8 mouse cellular contexts compared by ENCODE assay signal in genomic region chr10:85044191-85044711, GRCm38 (mm10). TPM values are rescaled to one million over a fixed set of nuclear protein-coding genes. Genes with fewer than 3 reads are reported as not detected.
DNase-seq lines count a peak whose midpoint lies in the region; ATAC-seq and TF ChIP-seq lines count a peak whose summit lies in the region.

No protein-coding gene starts in this region.

- peak overlapping the region; percentile 58 for H3K4me2 ChIP-seq in embryonic facial prominence, embryonic 14.5 days (ENCODE audit: low read depth, low read length)
- H3K4me2 ChIP-seq in lung, embryonic 14.5 days = peak overlapping the region; percentile 59
- H3K4me2 ChIP-seq in stomach, embryonic 15.5 days = peak overlapping the region; percentile 49

- peak overlapping the region; percentile 30 for H3K4me3 ChIP-seq in embryonic facial prominence, embryonic 14.5 days (ENCODE audit: low read depth, low read length)
- H3K4me3 ChIP-seq in lung, embryonic 14.5 days (ENCODE audit: low read depth, low read length) = no peak overlapping the region
- peak overlapping the region; percentile 21 for H3K4me3 ChIP-seq in stomach, embryonic 15.5 days (replicated peaks)

- DNase-seq in Muller cell, postnatal 12 days (ENCODE audit: inconsistent ontology term) = peak; percentile 27
- DNase-seq in embryonic facial prominence, embryonic 14.5 days (ENCODE audit: low spot score) = peak; percentile 21
- peak; percentile 9 for DNase-seq in heart, postnatal 4 days
- DNase-seq in lung, embryonic 14.5 days = peak; percentile 47
- DNase-seq in thymus, postnatal 4 days = no peak
- no peak for DNase-seq in testis, postnatal 14 days (ENCODE audit: low spot score)

- H3K9me3 ChIP-seq in embryonic facial prominence, embryonic 14.5 days (ENCODE audit: control insufficient read depth, low read length) = no peaks in the 10 kb centered on the region
- no peaks in the 10 kb centered on the region for H3K9me3 ChIP-seq in lung, embryonic 14.5 days (ENCODE audit: low read depth, low read length)
- H3K9me3 ChIP-seq in stomach, embryonic 15.5 days = no peaks in the 10 kb centered on the region

- no peak for TF ChIP-seq CTCF in lung, embryonic 14.5 days (IDR thresholded peaks at IDR 0.05; ENCODE audit: low read depth)

- peaks cover 2% of the 10 kb centered on the region; the same call in 1 of the 2 replicates for H3K27me3 ChIP-seq in embryonic facial prominence, embryonic 14.5 days (replicated peaks; ENCODE audit: control insufficient read depth, insufficient read depth, low read length)
- no peaks in the 10 kb centered on the region for H3K27me3 ChIP-seq in lung, embryonic 14.5 days (ENCODE audit: insufficient read depth, low read length)
- no peaks in the 10 kb centered on the region for H3K27me3 ChIP-seq in stomach, embryonic 15.5 days (replicated peaks)

- ATAC-seq in embryonic facial prominence, embryonic 14.5 days (ENCODE audit: low read depth) = no peak
- ATAC-seq in lung, embryonic 14.5 days (ENCODE audit: insufficient read depth) = 0 out of 2 replicates have a peak, but pooled peaks have one; percentile 36
- no peak for ATAC-seq in stomach, embryonic 15.5 days (ENCODE audit: insufficient read depth, low FRiP score, low read depth)
- ATAC-seq in inflammation-experienced regulatory T-cells, adult 6 months = no peak

- 18% methylated on average over 17 of the region's 17 CpGs for WGBS in embryonic facial prominence, embryonic 14.5 days
- 28% methylated on average over 17 of the region's 17 CpGs for WGBS in lung, embryonic 14.5 days
- WGBS in stomach, embryonic 15.5 days = 34% methylated on average over 17 of the region's 17 CpGs

- peaks cover 9% of the 10 kb centered on the region; the same call in 1 of the 2 replicates for H3K4me1 ChIP-seq in embryonic facial prominence, embryonic 14.5 days (ENCODE audit: control insufficient read depth, insufficient read depth, low read length)
- H3K4me1 ChIP-seq in lung, embryonic 14.5 days (ENCODE audit: insufficient read depth) = no peaks in the 10 kb centered on the region; the same call in 1 of the 2 replicates
- H3K4me1 ChIP-seq in stomach, embryonic 15.5 days = 0 out of 2 replicates have a peak, but pooled peaks cover 5% of the 10 kb centered on the region

- no peak overlapping the region for H3K27ac ChIP-seq in embryonic facial prominence, embryonic 14.5 days (replicated peaks; ENCODE audit: low read depth, low read length)
- H3K27ac ChIP-seq in lung, embryonic 14.5 days (ENCODE audit: low read depth) = no peak overlapping the region
- H3K27ac ChIP-seq in stomach, embryonic 15.5 days = no peak overlapping the region

- H3K36me3 ChIP-seq in embryonic facial prominence, embryonic 14.5 days (ENCODE audit: control insufficient read depth, insufficient read depth, low read length) = no peaks in the 10 kb centered on the region
- no peaks in the 10 kb centered on the region for H3K36me3 ChIP-seq in lung, embryonic 14.5 days (ENCODE audit: insufficient read depth)
- no peaks in the 10 kb centered on the region for H3K36me3 ChIP-seq in stomach, embryonic 15.5 days

- H3K9ac ChIP-seq in embryonic facial prominence, embryonic 14.5 days (ENCODE audit: low read depth, low read length) = peak overlapping the region; percentile 57
- peak overlapping the region; percentile 44 for H3K9ac ChIP-seq in lung, embryonic 14.5 days
- H3K9ac ChIP-seq in stomach, embryonic 15.5 days = no peak overlapping the region

RNA-seq across cellular contexts. Expression of gene Fhl4, which starts 58.0 kb away (rescaled TPM):
- 1.5 and 2.2 TPM in 2 replicates for polyA plus RNA-seq in embryonic facial prominence, embryonic 14.5 days (2014; fragmentation: Nextera tagmentation; extraction: Ambion mirVana)
- 1 to 10 TPM in 1 of 2 experiments, under 1 TPM in 1; 0.79 to 1.1 TPM for total RNA-seq in heart, postnatal 4 days (2021)
- 0.99 and 1.3 TPM in 2 replicates for polyA plus RNA-seq in lung, embryonic 14.5 days (2014; fragmentation: Nextera tagmentation; extraction: Ambion mirVana)
- 0.85 and 0.88 TPM in 2 replicates for polyA plus RNA-seq in stomach, embryonic 15.5 days (2015; fragmentation: Nextera tagmentation; extraction: Ambion mirVana)
- polyA plus RNA-seq in inflammation-experienced regulatory T-cells, adult 6 months (2017; shearing (Covaris generic)) = under 1 TPM; 0.50 to 0.62 (median 0.59) TPM

RNA-seq across cellular contexts. Expression of gene Tmem263, which starts 58.2 kb away (rescaled TPM):
- 80.0 and 80.6 TPM in 2 replicates for polyA plus RNA-seq in embryonic facial prominence, embryonic 14.5 days (2014; fragmentation: Nextera tagmentation; extraction: Ambion mirVana)
- total RNA-seq in heart, postnatal 4 days (2021) = 10 to 100 TPM; 33.1 to 33.4 TPM
- polyA plus RNA-seq in lung, embryonic 14.5 days (2014; fragmentation: Nextera tagmentation; extraction: Ambion mirVana) = 71.4 and 72.4 TPM in 2 replicates
- 73.5 and 75.4 TPM in 2 replicates for polyA plus RNA-seq in stomach, embryonic 15.5 days (2015; fragmentation: Nextera tagmentation; extraction: Ambion mirVana)
- polyA plus RNA-seq in inflammation-experienced regulatory T-cells, adult 6 months (2017; shearing (Covaris generic)) = 10 to 100 TPM; 35.6 to 49.7 (median 40.2) TPM

Comparison
In these comparisons a context has a peak if more than half of its experiments do, and no peak if none do; other contexts are left out.
1. DNase-seq: peak in Muller cell, postnatal 12 days (single experiment), embryonic facial prominence, embryonic 14.5 days (single experiment), heart, postnatal 4 days (single experiment) and lung, embryonic 14.5 days (single experiment); none in thymus, postnatal 4 days (single experiment) and testis, postnatal 14 days (single experiment).
2. Peak in every context shown above with its lines, with median percentiles within 50 percentile points of each other: H3K4me2 ChIP-seq.